Mouse (Mus musculus) liver, postnatal 0 days (tissue): Measurements from ENCODE around the gene Haus7.

Experiments
- CTCF ChIP-seq: sonication (generic); IDR thresholded peaks from 2 replicates; pipeline ENCODE4 v1.5.1; 2016; ENCODE audit warnings: antibody characterized with exemption, low read depth
- EP300 ChIP-seq: IDR thresholded peaks from 2 replicates; pipeline ENCODE4 v1.6.1; 2016; ENCODE audit warnings: antibody characterized with exemption, low read depth, mild to moderate bottlenecking

DNA sequence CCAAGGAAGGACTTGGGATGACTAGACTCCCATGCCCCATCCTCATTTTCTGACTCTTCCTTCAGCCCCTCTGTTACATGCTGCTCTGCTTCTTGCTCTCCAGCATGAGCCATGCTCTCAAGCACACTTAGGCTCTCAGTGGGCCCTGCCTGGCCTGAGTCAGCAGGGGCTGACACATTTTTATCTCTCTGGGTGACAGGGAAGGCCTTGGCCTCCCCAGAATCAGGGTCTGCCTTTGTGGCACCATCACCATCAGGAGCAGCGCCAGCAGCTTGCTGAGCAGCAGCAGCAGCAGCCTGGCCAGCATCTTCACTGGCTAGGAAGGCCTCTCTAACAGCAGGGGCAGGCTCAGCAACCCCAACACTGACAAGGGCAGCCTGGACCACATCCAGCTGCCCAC, 62.4 kb downstream of the Haus7 start:
- TF ChIP-seq CTCF = no peak
- no peak for TF ChIP-seq EP300
